Mouse (Mus musculus) Patski (cell line): ENCODE measurements around the gene Nphs1. TPM values are rescaled to one million over a fixed set of nuclear protein-coding genes. Genes with fewer than 3 reads are reported as not detected.

Source experiments
- ATAC-seq: fragments of 100-300 bp; one replicate; pipeline ENCODE4 v1.8.0; 2021
- CTCF ChIA-PET: fragments of 350-600 bp; sonication (Branson Sonifier 250); formaldehyde crosslinking; loops from one replicate; lab custom pipeline; 2022; ENCODE audit warnings: inconsistent platforms; lab: Charles Lee
- POLR2A ChIA-PET: fragments of 350-600 bp; sonication (Branson Sonifier 250); formaldehyde crosslinking; loops from one replicate; lab custom pipeline; 2022; ENCODE audit warnings: antibody characterized with exemption, inconsistent platforms; lab: Charles Lee
- DNase-seq: peaks from one replicate; pipeline ENCODE4 v3.0.0-alpha.2; 2011; ENCODE audit warnings: low read depth, low spot score
- H3K27me3 ChIP-seq: fragments of 371-371 bp; one replicate; pipeline ENCODE4 v1.5.1; 2021
- CTCF ChIP-seq: fragments of 100-300 bp; IDR thresholded peaks from one replicate; pipeline ENCODE4 v1.5.1; 2021
- in situ Hi-C: fragments of 300-500 bp; cut with MboI; formaldehyde crosslinking; loops from 3 replicates; pipeline ENCODE4 v1.11.1; 2018; ENCODE audit warnings: low pct_unique_long_range_greater_than_20kb, mixed read lengths
- polyA plus RNA-seq: library from polyadenylated mRNA; unstranded; gene quantifications from one replicate; pipeline ENCODE4 v1.2.3, GENCODE M21; 2021

Nphs1 gene
- polyA plus RNA-seq, 1 experiment from 2014 or later, result not detected

- DNase-seq (no peak), ATAC-seq (no peak)
- ChIA-PET POLR2A (no interaction called here), CTCF (no interaction called here)
- in situ Hi-C loops, result no loop called here
- no peaks in the 10 kb centered on the region for H3K27me3 ChIP-seq
- no peak for TF ChIP-seq CTCF
Observed at GRCm38 (mm10) chr7:30522871-30523270, 64.8 kb downstream of the Nphs1 start.

- no peaks in the 10 kb centered on the region for H3K27me3 ChIP-seq
- ChIA-PET CTCF (interaction anchor here (1.1 kb wide), 1 partner anchor 31 kb away, joined by 4 read pairs; the partner anchor contains the start of gene Prodh2), POLR2A (no interaction called here)
- ATAC-seq (no peak), DNase-seq (no peak)
- no peak for TF ChIP-seq CTCF
- in situ Hi-C loops, result no loop called here
Observed at GRCm38 (mm10) chr7:30524487-30524886, 66.4 kb downstream of the Nphs1 start.

GRCm38 (mm10) chr7:30525954-30526353 is 67.8 kb downstream of the Nphs1 start:
- CTCF ChIA-PET, result no interaction called here
- in situ Hi-C loops, result no loop called here

GRCm38 (mm10) chr7:30526399-30526798 is 68.3 kb downstream of the Nphs1 start:
- POLR2A ChIA-PET, result no interaction called here
- ATAC-seq (no peak), DNase-seq (no peak)
- no peak for TF ChIP-seq CTCF
- in situ Hi-C loops, result no loop called here
- no peaks in the 10 kb centered on the region for H3K27me3 ChIP-seq
- CTCF ChIA-PET, result no interaction called here

More at GRCm38 (mm10) chr7:30525954-30526353, 67.8 kb downstream of the Nphs1 start:
- ATAC-seq (no peak), DNase-seq (no peak)
- POLR2A ChIA-PET, result no interaction called here
- H3K27me3 ChIP-seq, result no peaks in the 10 kb centered on the region
- no peak for TF ChIP-seq CTCF

- ChIA-PET POLR2A (interaction anchor here (0.6 kb wide), 1 partner anchor 322 kb away, joined by 9 read pairs; no protein-coding TSS in a partner anchor), CTCF (no interaction called here)
- ATAC-seq (no peak), DNase-seq (no peak)
- in situ Hi-C loops, result no loop called here
- no peaks in the 10 kb centered on the region for H3K27me3 ChIP-seq
- TF ChIP-seq CTCF, result no peak
Observed at GRCm38 (mm10) chr7:30526981-30527380, 68.9 kb downstream of the Nphs1 start.

- ChIA-PET POLR2A (no interaction called here), CTCF (interaction anchor here (1.1 to 2.3 kb wide), 3 partner anchors 11 to 40 kb away, joined by 3 to 13 read pairs (median 4); no protein-coding TSS in a partner anchor)
- in situ Hi-C loops, result no loop called here
- no peaks in the 10 kb centered on the region for H3K27me3 ChIP-seq
- no peak for TF ChIP-seq CTCF
- ATAC-seq (no peak), DNase-seq (no peak)
Observed at GRCm38 (mm10) chr7:30531291-30531815, 73.2 kb downstream of the Nphs1 start.

- TF ChIP-seq CTCF, result no peak
- DNase-seq (no peak), ATAC-seq (no peak)
- POLR2A ChIA-PET, result no interaction called here
- CTCF ChIA-PET, result interaction anchor here (2.3 kb wide), 1 partner anchor 41 kb away, joined by 13 read pairs; no protein-coding TSS in a partner anchor
- H3K27me3 ChIP-seq, result no peaks in the 10 kb centered on the region
- in situ Hi-C loops, result no loop called here
Observed at GRCm38 (mm10) chr7:30532931-30533330, 74.8 kb downstream of the Nphs1 start.

- CTCF ChIA-PET, result no interaction called here
- H3K27me3 ChIP-seq, result no peaks in the 10 kb centered on the region
- POLR2A ChIA-PET, result interaction anchor here (0.5 kb wide), 1 partner anchor 197 kb away, joined by 3 read pairs; no protein-coding TSS in a partner anchor
- in situ Hi-C loops, result no loop called here
- no peak for TF ChIP-seq CTCF
- no peak for ATAC-seq
- DNase-seq, result no peak
Observed at GRCm38 (mm10) chr7:30533941-30534632, 76.0 kb downstream of the Nphs1 start.

- DNase-seq (peak; percentile 77), ATAC-seq (peak; percentile 87)
- in situ Hi-C loops, result no loop called here
- no peaks in the 10 kb centered on the region for H3K27me3 ChIP-seq
- no peak for TF ChIP-seq CTCF
- CTCF ChIA-PET, result interaction anchor here (1.1 to 1.9 kb wide), 2 partner anchors 18 to 91 kb away, joined by 3 to 6 read pairs; partner anchors contain the start of genes Cox6b1, Hspb6 and Proser3
- POLR2A ChIA-PET, result interaction anchor here (0.7 to 1.2 kb wide), 2 partner anchors 18 to 217 kb away, joined by 3 to 4 read pairs; no protein-coding TSS in a partner anchor
Observed at GRCm38 (mm10) chr7:30534633-30535577, 76.8 kb downstream of the Nphs1 start, which contains the start of gene Arhgap33. Gene Arhgap33, minus strand, starts transcription at chr7:30535060.

Other genes starting within 250 kb of the Nphs1 start
- gene Polr2i, start 226.4 kb upstream of the Nphs1 start, polyA plus RNA-seq, result 79.3 TPM
- 87.4 TPM for gene Tbcb, start 226.0 kb upstream of the Nphs1 start, polyA plus RNA-seq
- not detected for gene Ovol3, start 222.6 kb upstream of the Nphs1 start, polyA plus RNA-seq
- 0.14 TPM for gene Thap8, start 178.2 kb upstream of the Nphs1 start, polyA plus RNA-seq
- gene Wdr62, start 177.9 kb upstream of the Nphs1 start, polyA plus RNA-seq, result 9.7 TPM
- gene Clip3, start 166.6 kb upstream of the Nphs1 start, polyA plus RNA-seq, result 78.3 TPM
- gene Alkbh6, start 149.6 kb upstream of the Nphs1 start, polyA plus RNA-seq, result 35.2 TPM
- 2.6 TPM for gene Syne4, start 143.5 kb upstream of the Nphs1 start, polyA plus RNA-seq
- 3.3 TPM for gene E130208F15Rik, start 136.6 kb upstream of the Nphs1 start, polyA plus RNA-seq
- 6.4 TPM for gene Sdhaf1, start 134.4 kb upstream of the Nphs1 start, polyA plus RNA-seq
- 21.9 TPM for gene Lrfn3, start 95.5 kb upstream of the Nphs1 start, polyA plus RNA-seq
- not detected for gene Tyrobp, start 44.6 kb upstream of the Nphs1 start, polyA plus RNA-seq
- not detected for gene Hcst, start 38.5 kb upstream of the Nphs1 start, polyA plus RNA-seq
- gene Nfkbid, start 36.6 kb upstream of the Nphs1 start, polyA plus RNA-seq, result 0.86 TPM
- 104 TPM for gene Aplp1, start 12.8 kb upstream of the Nphs1 start, polyA plus RNA-seq
- not detected for gene Kirrel2, start 625 bp upstream of the Nphs1 start, polyA plus RNA-seq
- gene Prodh2, start 35.3 kb downstream of the Nphs1 start, polyA plus RNA-seq, result 0.05 TPM
- 5.4 TPM for gene Arhgap33, start 76.7 kb downstream of the Nphs1 start, polyA plus RNA-seq
- gene Hspb6, start 93.9 kb downstream of the Nphs1 start, polyA plus RNA-seq, result 29.8 TPM
- 19.5 TPM for gene Proser3, start 94.0 kb downstream of the Nphs1 start, polyA plus RNA-seq
- gene Lin37, start 101.5 kb downstream of the Nphs1 start, polyA plus RNA-seq, result 36.4 TPM
- 47.8 TPM for gene U2af1l4, start 105.0 kb downstream of the Nphs1 start, polyA plus RNA-seq
- 3.6 TPM for gene Gm49396, start 105.0 kb downstream of the Nphs1 start, polyA plus RNA-seq
- gene Psenen, start 105.3 kb downstream of the Nphs1 start, polyA plus RNA-seq, result 104 TPM
- gene Igflr1, start 107.1 kb downstream of the Nphs1 start, polyA plus RNA-seq, result 1.0 TPM
- 40.7 TPM for gene Kmt2b, start 130.4 kb downstream of the Nphs1 start, polyA plus RNA-seq
- gene Zbtb32, start 140.6 kb downstream of the Nphs1 start, polyA plus RNA-seq, result 1.9 TPM
- gene Upk1a, start 154.5 kb downstream of the Nphs1 start, polyA plus RNA-seq, result 0.47 TPM
- 1,119 TPM for gene Cox6b1, start 167.8 kb downstream of the Nphs1 start, polyA plus RNA-seq
- not detected for gene Etv2, start 177.5 kb downstream of the Nphs1 start, polyA plus RNA-seq
- 92.6 TPM for gene Rbm42, start 192.0 kb downstream of the Nphs1 start, polyA plus RNA-seq
- 13.3 TPM for gene Haus5, start 206.7 kb downstream of the Nphs1 start, polyA plus RNA-seq
- gene Pmis2, start 213.3 kb downstream of the Nphs1 start, polyA plus RNA-seq, result not detected
- gene 2200002J24Rik, start 240.6 kb downstream of the Nphs1 start, polyA plus RNA-seq, result 0.13 TPM